Mouse (Mus musculus) thymus, postnatal 4 days (tissue): ENCODE measurements around the gene Hist1h2ak.

Experiments
- DNase-seq: peaks from one replicate; pipeline ENCODE4 v3.0.0; 2021

The Hist1h2ak gene

DNA sequence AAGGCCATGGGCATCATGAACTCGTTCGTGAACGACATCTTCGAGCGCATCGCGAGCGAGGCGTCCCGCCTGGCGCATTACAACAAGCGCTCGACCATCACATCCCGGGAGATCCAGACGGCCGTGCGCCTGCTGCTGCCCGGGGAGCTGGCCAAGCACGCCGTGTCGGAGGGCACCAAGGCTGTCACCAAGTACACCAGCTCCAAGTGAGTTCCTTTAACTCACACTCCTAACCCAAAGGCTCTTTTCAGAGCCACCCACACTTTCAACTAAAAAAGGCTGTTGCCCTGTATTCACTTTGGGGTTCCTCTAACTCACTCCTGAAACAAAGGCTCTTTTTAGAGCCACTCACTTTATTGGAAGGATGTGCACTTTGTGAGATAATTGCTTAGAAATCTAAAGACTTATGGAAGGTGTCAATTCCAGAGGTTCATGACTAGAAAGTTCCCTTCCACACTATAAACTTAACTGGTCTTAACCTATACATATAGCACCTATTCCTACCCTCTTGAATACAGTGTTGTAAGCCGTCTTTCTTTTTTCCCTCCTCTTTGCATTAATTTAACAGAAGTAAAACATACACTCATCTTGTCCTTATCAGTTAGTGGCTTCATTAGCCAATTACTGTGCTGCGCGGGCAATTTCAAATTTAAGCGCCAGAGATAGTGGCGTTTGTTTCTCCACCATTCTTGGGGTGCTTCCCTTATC lies 821 bp upstream of the Hist1h2ak start:
- peak; percentile 67 for DNase-seq

DNA sequence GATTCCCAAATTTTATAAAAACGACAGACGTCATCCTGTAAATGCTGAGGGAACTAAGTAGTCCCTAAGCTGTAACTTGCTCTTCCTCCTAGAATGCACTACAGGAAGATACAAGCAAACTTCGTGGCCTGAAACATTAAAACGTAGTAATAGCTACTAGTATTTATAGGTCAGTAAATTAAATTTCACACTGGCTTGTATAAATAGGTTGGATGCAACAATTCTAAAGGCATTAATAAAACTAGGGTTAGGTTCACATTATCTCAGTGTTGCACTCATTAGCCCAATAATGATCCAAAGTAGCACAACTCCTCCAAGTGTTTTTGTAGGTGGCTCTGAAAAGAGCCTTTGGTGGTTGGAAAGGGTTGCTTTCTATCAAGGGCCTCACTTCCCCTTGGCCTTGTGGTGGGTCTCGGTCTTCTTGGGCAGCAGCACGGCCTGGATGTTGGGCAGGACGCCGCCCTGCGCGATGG lies 540 bp downstream of the Hist1h2ak start:
- no peak for DNase-seq

DNA sequence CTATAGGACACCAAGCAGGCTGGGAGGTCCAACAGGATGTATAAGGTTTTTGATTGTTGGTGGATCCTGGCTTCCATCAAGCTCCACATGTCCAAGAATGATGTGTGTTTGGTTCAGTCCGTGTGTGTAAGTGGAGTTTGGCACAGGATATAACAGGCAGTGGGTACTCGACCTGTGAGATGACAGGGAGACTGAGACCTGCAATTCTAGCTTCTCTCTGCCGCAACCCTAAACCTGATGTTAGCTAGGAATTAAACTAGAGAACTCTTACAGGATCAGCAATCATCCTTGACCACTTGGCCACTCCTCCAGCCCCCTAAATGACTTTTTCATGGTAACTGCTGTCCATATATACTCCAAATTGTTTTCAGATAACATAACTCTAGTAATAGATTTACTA lies 1.3 kb downstream of the Hist1h2ak start:
- DNase-seq, result no peak

DNA sequence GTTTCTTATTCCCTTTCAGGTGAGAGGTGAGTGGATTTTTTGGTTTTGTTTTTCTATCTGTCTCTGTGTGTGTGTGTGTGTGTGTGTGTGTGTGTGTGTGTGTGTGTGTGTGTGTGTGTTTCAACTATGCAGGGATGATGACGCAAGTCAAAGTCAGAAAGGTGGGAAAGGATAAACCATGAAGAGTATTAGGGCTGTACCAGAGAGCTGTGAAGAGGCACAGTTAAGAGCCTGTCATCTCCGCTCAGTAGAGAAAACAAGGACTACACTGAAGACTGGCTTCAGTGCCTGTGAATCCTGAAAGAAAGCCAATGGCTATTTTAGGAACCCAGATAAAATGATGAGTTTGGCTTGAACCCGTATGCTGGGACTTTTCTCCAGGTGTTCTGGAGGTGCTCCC lies 1.8 kb downstream of the Hist1h2ak start:
- no peak for DNase-seq

DNA sequence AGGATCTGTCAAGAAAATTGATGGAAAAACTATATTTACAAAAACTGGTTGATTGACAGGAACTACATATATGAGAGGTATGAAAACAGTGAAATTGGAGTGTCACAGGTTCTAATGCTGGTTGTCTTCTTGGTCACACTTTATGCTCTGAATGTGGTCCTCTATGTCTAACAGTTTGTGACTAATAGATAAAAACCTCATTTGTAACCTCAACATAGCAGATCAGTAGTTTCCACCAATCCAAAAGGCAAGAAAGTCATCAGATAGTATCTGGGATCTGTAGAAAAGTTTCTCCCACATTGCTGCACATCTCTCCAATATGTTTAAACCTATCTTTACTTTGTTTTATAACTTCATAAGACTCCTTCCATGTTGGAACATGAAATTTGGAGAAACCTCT lies 2.2 kb downstream of the Hist1h2ak start:
- no peak for DNase-seq

DNA sequence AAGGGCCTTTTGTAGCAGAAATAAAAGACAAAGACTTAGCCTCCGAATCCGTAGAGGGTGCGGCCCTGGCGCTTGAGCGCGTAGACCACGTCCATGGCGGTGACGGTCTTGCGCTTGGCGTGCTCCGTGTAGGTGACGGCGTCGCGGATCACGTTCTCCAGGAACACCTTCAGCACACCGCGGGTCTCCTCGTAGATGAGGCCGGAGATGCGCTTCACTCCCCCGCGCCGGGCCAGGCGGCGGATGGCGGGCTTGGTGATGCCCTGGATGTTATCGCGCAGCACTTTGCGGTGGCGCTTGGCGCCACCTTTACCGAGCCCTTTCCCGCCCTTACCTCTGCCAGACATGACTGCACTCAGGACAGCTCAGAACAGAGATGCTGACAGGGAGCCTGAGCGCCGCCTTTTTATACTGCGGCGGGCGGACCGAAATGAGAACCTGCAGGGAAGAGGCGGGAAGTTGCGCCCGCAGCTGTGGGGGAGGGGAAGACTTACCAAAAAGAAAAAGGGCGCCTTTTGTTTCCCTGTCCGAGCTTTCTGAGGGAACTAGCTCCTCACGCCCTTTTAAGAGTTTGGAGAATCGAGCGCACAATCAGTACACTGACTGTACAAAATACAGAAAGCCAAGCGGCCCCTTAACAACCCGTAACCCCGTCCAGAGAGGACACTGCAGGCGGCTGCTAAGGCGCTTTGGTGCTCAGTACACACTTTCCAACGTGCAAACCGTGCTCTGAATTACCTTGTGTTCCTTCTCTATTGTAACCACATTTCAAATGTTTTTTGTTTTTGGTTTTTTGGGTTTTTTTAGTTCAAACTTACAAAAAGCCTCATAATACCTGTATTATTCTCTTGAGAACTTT lies 3.2 kb downstream of the Hist1h2ak start, which contains the start of gene Hist1h4k:
Hist1h4k (minus strand) TSS at position 347 of the 859 bp plus-strand sequence.
- DNase-seq, result peak; percentile 98

DNA sequence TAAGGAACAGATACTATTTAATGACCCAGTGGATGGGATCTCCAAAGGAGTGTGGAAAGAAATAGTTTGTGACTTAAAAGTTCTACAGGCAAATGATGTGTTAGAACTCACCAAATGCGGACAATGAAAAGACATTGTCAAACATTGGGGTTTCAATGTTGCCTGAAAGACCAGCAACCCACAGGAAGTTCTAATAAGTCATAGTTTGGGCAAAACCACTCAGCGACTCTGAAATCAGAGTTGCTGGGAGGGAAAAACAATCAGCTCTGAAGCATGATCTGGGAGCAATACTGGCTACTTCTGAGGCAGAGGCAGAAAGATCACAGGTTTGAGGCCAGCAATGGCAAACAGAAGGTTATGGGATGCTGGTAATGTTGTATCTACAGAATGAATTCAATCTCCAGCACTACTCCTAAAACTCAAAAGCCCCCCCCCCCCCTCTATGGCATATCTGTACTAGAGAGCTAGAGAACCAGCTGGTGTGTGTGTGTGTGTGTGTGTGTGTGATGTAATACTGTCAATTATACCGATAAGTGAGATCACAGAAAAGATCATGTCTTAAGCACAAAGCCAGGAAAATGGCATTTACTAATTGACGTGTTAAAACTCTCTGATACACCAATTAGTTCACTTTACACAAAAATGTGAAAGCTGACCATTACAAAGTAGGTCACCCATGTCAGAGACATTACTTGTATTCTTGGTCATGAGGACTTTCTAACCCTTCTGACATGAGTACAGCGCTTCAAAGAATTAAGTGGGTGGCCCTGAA lies 4.1 kb downstream of the Hist1h2ak start:
- no peak for DNase-seq

DNA sequence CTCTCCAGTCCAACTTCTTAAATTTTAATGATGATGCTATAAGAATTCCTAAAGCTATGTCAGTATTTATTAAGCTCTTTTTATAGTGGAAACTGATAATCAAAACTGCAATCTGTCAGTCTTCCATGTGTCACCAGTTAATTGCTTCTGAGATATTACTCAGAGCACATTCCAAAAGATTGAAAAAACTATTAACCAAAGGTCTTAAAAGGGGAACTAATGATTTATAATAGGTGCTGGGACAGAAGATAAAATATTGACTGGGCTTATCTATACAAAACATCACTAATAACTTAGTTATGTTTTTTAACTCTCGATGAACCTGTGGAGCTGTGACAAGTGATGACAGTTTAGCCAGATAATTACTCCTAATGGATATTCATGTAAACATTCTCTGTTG lies 8.6 kb downstream of the Hist1h2ak start:
- no peak for DNase-seq

DNA sequence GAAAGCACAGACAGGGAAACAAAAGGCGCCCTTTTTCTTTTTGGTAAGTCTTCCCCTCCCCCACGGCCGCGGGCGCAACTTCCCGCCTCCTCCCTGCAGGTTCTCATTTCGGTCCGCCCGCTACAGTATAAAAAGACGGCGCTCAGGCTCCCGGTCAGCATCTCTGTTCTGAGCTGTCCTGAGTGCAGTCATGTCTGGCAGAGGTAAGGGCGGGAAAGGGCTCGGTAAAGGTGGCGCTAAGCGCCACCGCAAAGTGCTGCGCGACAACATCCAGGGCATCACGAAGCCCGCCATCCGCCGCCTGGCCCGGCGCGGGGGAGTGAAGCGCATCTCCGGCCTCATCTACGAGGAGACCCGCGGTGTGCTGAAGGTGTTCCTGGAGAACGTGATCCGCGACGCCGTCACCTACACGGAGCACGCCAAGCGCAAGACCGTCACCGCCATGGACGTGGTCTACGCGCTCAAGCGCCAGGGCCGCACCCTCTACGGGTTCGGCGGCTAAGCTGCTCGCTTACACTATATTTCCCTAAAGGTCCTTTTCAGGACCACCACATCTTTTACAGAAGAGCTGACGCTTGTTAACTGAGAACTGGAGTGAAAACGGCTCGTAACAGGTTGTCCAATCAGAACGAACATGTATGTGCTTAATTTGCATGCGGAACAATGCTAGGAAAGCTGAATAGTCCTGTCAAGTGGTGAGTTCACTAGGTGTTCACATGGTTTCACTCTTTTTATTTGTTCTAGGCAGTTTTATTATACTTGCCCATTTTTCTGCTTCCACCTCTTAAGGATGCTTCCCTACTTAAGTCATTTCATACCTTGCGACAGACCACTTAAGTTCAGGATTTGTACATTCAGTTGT lies 18.5 kb downstream of the Hist1h2ak start, which contains the start of gene Hist1h4j:
Hist1h4j (plus strand) TSS at position 159 of the 862 bp plus-strand sequence.
- peak; percentile 89 for DNase-seq

DNA sequence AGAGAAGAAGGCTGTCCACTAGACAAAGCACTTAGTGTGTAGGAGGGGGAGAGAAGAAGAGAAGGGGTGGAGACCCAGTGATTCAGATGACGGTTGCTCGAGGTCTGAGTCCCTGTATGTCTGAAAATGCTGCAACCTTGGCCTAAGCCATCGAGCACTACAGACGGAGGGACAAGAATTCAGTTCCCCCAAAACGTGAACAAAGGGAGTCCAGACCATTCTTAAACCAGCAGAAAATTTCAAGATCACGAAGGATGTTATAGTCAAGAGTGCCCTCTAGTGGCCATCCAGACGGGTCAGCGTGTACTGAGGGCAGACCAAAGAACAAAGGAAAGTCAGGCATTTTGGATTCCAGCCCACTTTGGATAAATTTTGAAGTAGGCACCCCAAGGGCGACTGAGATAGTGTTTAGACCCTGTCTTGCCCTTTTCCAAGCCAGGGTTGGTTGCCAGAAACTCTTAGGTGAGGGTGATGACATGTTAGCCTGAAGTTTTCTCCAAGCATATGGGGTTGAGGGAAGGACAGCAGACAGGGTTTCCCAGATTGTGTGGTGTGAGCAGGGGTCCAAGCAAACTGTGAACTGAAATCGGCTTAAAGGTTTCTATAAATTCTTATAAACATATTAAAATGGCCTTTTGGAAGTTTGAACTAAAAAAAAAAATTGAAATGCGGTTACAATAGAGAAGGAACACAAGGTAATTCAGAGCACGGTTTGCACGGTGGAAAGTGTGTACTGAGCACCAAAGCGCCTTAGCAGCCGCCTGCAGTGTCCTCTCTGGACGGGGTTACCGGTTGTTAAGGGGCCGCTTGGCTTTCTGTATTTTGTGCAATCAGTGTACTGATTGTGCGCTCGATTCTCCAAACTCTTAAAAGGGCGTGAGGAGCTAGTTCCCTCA lies 19.4 kb downstream of the Hist1h2ak start:
- peak; percentile 75 for DNase-seq

DNA sequence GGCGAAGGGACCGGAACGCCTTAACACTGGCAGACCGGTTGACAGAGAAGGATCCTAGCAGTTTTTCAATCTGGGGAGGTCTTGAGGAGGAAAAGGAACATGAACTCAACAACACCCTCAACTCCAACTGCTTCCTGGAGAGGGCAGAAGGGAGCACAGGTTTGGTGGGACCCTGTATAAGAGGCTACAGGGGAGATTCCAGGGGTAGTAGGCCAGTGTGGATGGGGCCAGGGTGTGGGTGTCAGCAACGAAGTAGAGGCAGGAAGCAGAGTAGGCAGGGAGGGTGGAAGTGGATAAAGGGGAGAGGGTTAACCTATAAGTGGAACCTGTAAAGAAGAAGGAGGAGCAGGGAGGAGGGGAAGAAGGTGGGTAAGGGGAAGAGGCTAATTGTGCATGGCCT lies 20.2 kb downstream of the Hist1h2ak start:
- peak; percentile 68 for DNase-seq

DNA sequence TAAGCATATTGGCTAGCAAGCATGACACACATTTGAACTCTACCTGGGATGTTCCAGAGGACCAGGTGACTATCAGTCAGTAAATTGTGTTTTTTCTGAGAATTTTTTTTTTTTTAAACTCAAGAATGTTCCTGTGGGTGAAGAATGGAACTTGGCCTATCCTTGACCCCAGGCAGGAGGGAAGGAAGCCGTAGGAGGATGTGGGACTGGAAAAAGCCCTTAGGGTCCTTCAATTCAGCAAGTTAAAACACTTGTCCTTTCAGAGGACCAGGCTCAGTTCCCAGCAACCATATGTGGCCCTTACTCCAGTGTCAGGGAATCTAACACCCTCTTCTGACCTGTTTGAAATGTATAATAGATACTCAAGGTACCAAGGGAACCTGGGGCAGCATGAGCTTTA lies 24.1 kb downstream of the Hist1h2ak start:
- DNase-seq, result no peak

DNA sequence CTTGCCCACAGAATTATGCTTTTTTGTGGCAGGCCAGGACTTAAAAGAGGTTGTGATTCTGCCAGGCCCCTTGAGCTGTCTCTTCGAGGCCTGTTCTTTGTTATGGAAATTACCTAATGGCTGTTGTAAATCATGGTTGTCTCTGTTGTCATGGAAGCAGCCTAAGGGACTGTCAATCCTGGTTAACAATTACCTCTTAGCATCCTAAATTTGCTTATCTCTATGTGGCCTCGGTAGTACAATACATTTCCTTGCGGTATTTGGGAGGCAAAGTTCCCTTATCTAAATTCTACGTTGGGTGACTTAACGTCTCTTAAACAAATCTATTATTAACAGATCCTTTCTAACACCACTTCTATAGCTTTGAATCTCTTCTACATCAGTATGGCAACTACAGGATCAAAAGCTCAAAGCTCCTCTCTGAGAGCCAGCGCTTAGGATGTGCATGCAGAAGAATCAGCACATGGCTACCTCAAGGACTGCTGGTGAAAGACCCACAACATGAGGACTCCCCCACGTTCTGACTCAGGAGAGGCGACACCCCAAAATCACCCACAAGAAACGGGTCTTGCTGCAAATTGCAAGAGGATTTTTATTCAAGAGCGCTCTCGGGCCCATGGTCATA lies 25.6 kb downstream of the Hist1h2ak start:
- no peak for DNase-seq

DNA sequence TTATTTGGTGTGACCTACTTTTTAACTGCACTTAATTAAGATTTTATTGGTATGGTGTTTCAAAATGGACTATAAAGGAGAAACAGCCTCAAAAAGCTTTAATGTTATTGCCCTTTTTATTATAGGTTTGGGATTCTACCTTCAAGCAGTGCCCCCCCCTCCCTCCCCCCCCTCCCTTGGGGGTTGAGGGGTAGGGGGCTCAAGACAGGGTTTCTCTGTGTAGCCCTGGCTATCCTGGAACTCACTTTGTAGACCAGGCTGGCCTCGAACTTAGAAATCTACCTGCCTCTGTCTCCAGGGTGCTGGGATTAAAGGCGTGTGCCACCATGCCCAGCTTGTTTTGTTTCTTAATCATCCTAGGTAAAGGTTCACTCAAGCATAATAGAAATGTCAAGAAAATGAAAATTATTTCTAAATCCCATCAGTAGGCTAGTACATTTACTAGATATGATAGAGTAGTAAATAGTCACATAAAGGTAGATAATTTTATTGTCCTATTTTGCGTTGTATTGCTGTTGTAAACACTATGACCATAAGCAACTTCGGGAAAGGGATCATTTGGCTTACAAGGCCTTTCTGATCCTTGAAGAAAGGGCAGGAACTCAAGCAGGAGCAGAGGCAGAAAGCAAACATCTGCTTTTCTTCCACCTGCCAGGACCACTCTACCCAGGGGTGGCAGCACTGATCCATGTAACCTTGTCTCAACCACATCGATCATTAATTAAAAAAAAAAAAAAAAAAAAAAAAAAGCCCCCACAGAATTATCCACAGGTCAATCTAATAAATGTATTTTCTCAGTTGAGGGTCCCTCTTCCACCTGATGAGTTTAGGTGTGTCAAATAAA lies 30.4 kb downstream of the Hist1h2ak start:
- DNase-seq, result peak; percentile 63

DNA sequence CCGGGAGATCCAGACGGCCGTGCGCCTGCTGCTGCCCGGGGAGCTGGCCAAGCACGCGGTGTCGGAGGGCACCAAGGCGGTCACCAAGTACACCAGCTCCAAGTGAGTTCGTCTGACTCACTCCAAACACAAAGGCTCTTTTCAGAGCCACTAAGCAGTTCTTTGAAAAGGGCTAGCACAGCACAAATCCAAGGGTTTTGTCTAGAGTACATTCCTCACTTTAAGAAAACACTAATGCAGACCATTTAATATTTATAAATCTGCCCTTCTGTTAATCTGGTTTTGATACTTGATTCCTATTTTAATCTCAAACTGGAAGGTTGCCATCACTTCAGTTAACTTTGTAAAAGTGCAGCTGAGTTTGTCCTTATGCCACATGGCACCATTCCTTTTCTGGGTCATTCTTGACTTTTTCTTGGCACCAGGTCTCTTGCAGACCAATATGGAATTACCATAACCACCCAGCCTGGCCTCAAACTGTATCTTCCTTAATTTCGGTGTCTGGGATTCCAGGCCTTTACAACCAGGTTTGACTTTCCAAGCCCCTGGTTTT lies 31.2 kb downstream of the Hist1h2ak start:
- no peak for DNase-seq

DNA sequence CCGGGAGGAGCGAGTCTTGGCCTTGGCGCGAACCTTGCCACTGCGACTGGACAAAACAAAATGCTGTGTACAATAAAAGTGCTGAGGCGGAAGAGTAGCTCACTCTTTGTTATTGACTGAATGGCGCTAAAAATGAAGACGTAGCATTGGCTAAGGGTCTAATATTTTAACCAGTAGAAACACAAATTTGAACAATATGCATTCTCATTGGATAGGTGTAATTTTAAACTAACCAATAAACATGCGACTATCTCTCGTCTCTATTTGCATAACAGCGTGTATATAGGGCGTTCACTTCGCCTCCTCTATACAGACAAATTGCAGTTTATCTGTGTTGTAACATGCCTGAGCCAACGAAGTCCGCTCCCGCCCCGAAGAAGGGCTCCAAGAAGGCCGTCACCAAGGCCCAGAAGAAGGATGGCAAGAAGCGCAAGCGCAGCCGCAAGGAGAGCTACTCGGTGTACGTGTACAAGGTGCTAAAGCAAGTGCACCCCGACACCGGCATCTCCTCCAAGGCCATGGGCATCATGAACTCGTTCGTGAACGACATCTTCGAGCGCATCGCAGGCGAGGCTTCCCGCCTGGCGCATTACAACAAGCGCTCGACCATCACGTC lies 31.8 kb downstream of the Hist1h2ak start, which contains the start of gene Hist1h2bm:
Hist1h2bm (plus strand) TSS at position 288 of the 616 bp plus-strand sequence.
- peak; percentile 71 for DNase-seq

DNA sequence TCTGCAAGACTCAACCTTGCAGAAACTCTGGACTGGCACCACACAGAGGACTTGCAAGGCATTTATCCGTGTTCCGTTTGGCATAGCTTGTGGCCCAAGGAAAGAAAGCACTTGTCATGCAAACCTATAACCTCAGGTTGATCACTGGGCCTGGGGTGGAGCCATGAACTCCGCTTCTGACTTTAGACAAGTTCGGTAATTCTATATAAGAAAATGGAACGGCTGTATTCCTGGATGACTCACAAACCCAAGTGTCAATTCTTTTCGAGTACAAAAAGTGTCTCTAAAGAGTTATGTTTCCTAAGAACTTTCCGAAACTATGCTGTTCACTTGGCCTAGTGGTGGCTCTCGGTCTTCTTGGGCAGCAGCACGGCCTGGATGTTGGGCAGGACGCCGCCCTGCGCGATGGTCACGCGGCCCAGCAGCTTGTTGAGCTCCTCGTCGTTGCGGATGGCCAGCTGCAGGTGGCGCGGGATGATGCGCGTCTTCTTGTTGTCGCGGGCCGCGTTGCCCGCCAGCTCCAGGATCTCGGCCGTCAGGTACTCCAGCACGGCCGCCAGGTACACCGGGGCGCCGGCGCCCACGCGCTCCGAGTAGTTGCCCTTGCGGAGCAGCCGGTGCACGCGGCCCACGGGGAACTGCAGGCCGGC lies 32.4 kb downstream of the Hist1h2ak start:
- DNase-seq, result peak; percentile 33
